Mouse (Mus musculus): ENCODE results near the gene Romo1. TPM values are rescaled to one million over a fixed set of nuclear protein-coding genes. Genes with fewer than 3 reads are reported as not detected.
"Not testable (repeated sequence)": the region's sequence is repeated elsewhere in the genome, so short reads cannot be mapped to it uniquely, and the experiment has no call there.

Romo1 gene
- polyA plus RNA-seq (2012; rRNA removed): 172 and 173 TPM in 2 replicates

DNA sequence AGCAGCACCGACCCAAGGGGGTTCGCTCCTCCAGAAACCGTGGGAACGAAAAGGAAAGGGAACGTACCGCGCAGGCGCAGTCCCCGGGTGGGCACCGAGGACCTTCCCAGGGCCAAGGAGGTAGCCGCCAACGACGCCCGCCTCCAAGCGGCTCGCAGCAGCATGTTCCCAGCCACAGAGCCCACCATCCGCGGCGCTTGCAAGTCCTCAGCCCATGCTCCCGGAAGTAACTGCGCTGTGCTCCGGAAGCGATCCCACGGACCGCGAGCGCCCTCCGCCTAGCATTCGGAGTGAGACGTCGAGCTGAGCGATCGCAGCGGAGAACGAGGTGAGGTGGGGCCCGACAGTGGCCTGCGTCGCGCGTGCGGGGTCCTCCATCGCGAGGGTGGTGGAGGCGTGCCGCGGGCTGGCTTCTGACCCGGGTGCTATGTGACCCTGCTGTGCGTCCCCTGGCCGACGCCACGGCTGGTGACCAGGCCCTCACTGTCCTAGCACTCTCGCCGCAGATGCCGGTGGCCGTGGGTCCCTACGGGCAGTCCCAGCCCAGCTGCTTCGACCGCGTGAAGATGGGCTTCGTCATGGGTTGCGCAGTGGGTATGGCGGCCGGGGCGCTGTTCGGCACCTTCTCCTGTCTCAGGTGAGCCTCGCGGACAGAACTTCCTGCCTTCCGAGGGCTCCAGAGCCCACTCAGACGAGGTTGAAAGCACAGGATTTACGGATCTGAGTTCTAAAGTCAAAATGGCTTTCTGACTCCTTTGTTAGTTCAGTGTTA lies at the start of gene Romo1, which contains the start of gene Nfs1:
TSS of gene Romo1 (plus strand) at position 87 of the 772 bp plus-strand sequence.
TSS of gene Nfs1 (minus strand) at position 234 of the 772 bp plus-strand sequence.
- WGBS: under 1% methylated on average over 69 of the region's 70 CpGs
- DNase-seq (ENCODE audit: low read depth, low spot score): peak; percentile 56

DNA sequence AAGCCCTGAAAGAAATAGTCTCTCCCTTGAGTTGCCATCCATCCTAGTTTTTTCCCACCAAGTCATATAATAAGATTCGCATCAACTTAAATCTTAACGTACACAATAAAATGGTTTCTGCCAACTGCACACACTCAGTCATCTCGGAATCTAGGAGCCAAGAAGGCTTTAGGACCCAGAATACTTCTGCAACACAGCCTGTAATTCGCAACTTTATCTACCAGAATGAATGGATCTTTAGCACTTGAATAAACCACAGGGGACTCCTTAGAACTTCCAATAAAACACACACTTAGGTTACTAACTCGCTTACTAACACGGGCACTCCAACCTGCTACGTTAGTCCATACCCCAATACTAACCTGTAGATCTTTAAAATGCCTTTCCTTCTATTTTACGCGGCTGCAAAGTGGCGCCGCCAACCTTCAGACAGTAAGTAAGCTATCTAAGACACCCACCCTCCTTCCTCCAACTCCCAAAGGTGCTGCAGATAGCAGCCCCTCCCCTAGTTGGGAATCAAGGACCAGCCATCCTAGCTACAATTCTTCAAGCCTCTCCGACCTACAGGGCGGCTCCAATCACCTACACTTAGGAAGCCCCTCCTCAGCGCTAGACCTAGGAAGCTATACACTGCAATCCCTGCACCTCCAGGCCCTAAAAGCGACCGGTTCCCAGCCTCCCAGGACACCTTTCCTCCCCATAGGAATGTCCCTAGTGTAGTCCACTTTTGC lies 33.0 kb upstream of the Romo1 start:
- DNase-seq (ENCODE audit: low read depth, low spot score): no peak
- under 1% methylated on average over 16 of the region's 16 CpGs for WGBS

GRCm38 (mm10) chr2:156111358-156112079 lies 32.3 kb upstream of the Romo1 start, which contains the start of the genes Cpne1 and Rbm12:
Gene Cpne1 (minus strand): TSS chr2:156111965.
Gene Rbm12 (minus strand): TSS chr2:156111978.
- WGBS: under 1% methylated on average over 74 of the region's 74 CpGs

DNA sequence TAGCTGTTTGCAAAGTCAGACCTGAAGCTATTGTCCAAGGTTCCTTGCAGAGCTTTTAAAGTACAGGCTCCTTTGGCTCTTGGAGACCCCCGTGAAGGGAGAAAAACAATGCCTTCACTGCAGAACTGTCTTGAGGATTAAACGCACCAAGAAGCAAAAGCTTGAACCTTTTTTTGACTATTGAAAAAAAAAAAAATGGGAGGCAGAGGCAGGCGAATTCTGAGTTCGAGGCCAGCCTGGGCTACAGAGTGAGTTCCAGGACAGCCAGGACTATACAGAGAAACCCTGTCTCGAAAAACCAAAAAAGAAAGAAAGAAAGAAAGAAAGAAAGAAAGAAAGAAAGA lies 31.8 kb upstream of the Romo1 start:
- 13% methylated on average over 5 of the region's 5 CpGs for whole genome bisulfite sequencing
- not testable (repeated sequence) for DNase-seq (ENCODE audit: low read depth, low spot score)

More at GRCm38 (mm10) chr2:156111358-156112079, 32.3 kb upstream of the Romo1 start, which contains the start of the genes Cpne1 and Rbm12:
- peak; percentile 61 for DNase-seq (ENCODE audit: low read depth, low spot score)

DNA sequence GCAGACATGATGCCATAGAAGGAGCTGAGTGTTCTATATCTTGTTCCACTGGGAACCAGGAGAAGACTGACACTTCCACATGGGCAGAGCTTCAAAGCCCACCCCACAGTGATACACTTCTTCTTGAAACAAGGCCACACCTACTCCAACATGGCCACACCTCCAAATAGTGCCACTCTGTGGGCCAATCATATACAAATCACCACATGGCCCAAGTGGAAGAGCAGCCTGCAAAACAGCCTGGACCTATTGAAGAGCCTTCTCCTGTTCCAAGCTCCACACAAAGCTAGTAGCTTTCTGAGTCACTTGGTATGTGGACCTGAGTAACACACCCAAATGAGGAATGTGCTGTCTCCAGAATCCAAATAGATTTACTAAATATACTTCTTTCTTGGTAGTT lies 24.3 kb upstream of the Romo1 start:
- no peak for DNase-seq (ENCODE audit: low read depth, low spot score)

DNA sequence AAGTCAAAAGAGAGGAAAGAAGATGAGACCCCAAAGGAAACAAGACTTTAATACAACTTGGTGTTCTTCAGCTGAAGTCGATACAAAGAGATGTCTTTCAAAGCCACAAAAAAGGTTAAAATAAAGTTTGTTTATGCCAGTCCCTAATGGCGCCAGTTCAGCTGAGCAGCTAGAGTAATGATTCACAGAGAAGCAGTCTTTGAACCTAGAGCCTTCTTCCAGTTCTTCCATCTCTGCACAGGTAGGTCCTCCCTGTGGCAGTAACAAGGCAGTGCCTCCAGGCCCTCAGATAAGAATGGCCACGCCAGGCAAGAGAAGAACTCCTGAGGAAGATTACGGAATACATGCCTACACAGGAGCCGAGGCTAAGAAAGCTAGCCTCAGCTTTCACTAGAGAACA lies 20.1 kb upstream of the Romo1 start:
- 91% methylated on average over 5 of the region's 5 CpGs for WGBS

DNA sequence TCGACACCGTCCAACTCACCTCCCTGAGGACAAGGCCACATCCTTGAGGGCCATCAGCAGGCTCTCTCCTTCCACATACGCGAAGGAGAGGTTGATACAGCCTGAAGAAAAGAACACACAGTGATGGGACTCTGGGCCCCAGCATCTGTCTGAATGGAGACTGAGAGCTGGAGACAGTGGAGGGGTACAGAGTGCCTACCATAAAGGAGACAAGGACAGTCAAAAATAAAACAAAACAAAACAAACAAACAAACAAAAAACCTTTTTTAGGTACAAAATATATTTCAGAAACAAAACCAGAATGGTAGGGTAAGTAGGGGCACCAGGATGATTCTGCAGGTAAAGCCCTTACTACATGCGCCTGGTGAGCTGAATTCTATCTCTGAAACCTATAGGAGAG lies 16.8 kb upstream of the Romo1 start, which contains the start of gene Gm28036:
TSS of gene Gm28036 (minus strand) at position 101 of the 400 bp plus-strand sequence.
- WGBS: 96% methylated on average over 5 of the region's 5 CpGs

More for the DNA sequence above, 20.1 kb upstream of the Romo1 start:
- DNase-seq (ENCODE audit: low read depth, low spot score): no peak

DNA sequence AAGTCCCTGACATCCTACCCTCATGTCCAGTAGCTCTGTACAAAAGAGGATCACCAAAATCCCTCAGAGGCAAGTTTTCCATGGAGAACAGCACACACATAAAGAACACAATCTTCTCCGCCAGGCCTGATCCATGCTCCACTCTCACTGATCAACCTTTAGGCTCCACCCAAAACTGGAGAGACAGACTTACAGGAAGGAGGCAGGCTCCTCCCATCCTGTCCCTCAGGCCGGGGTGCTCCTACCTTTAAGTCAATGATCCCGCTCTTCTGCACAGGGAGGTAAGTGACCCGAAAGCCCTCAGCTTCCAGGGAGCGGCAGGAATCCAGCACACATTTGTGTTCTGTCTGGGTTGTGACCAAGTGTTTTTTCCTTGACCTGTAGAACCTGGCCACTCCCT lies 9.7 kb upstream of the Romo1 start:
- 90% methylated on average over 5 of the region's 5 CpGs for WGBS

More for the DNA sequence above, 16.8 kb upstream of the Romo1 start, which contains the start of gene Gm28036:
- DNase-seq (ENCODE audit: low read depth, low spot score): no peak

GRCm38 (mm10) chr2:156135695-156136094 lies 8.1 kb upstream of the Romo1 start:
- 89% methylated on average over 6 of the region's 6 CpGs for WGBS
- DNase-seq (ENCODE audit: low read depth, low spot score): no peak

More for the DNA sequence above, 9.7 kb upstream of the Romo1 start:
- no peak for DNase-seq (ENCODE audit: low read depth, low spot score)

DNA sequence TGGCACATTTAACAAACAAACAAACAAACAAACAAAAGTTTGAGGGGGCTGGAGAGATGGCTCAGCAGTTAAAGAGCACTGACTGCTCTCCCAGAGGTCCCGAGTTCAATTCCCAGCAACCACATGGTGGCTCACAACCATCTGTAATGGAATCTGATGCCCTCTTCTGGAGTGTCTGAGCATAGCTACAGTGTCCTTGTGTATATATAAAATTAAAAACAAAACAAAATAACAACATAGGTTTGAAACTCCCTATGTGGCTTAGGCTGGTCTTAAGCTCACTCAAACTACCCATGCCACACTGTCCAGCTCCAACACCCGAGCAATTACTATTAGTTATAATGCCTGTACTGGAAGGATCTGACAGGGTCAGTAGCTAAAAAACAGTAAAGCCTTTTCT lies 1.0 kb upstream of the Romo1 start:
- WGBS: 86% methylated on average over 2 of the region's 2 CpGs
- no peak for DNase-seq (ENCODE audit: low read depth, low spot score)

- 2% methylated on average over 16 of the region's 16 CpGs for WGBS
- DNase-seq (ENCODE audit: low read depth, low spot score): no peak
Observed at GRCm38 (mm10) chr2:156143367-156143766, 472 bp upstream of the Romo1 start.

DNA sequence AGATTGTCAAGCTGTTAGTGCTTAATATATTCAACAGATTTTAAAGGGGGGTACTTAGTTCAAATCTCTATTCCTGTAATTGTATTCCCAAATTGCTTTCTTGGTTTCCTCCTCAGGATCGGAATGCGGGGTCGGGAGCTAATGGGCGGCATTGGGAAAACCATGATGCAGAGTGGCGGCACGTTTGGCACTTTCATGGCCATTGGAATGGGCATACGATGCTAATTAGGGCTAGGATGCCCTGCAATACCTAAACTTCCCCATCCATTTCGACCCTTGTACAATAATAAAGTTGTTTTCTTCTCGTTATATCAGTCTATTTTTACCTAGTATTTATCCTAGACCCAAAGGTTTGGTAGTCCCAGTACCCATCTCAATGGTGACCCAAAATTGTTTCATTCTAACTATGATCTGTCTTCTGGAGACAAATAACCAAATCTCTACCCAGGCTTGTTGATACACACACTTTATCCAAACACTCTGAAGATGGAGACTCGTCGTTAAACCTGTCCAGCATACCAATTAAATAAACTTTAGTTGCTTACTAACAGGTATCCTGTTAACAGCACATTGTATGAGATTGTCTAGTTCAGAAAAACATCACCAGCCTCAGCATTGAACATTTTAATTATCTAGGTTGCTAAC lies 1.8 kb downstream of the Romo1 start:
- 41% methylated on average over 11 of the region's 11 CpGs for WGBS
- no peak for DNase-seq (ENCODE audit: low read depth, low spot score)

DNA sequence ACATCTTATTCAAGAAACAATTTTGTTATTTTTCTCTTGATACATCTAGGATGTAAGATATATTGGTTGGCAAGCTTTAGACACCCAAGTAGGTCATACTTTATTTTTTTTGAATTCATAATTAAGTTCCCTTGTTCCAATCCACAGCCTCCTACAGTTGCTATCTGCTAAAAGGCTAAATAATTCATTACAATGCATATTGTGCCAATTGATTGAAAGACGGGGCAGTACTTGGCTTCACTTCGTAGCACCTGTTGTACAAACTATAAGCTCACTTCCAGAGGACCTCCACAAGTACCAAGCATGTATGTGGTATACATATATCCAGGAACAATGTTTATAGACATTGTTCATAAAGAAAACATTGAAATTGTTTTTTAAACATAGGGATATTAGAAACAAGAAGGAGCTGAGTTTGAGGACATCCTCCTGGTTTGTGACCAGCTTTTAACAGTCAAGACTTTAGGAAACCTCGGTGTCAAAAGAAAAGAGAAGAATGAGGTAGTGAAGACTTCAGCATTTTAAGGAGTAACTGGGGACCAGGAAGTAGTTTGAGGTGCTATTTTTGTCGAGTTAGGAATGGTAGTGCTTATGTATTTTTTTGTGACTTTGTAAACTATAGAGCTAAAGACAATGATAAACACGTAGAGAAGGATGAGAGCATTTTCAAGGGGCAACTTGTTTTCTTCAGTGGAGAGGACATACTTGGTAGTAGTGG lies 2.6 kb downstream of the Romo1 start:
- no peak for DNase-seq (ENCODE audit: low read depth, low spot score)
- 50% methylated on average over 5 of the region's 5 CpGs for WGBS

DNA sequence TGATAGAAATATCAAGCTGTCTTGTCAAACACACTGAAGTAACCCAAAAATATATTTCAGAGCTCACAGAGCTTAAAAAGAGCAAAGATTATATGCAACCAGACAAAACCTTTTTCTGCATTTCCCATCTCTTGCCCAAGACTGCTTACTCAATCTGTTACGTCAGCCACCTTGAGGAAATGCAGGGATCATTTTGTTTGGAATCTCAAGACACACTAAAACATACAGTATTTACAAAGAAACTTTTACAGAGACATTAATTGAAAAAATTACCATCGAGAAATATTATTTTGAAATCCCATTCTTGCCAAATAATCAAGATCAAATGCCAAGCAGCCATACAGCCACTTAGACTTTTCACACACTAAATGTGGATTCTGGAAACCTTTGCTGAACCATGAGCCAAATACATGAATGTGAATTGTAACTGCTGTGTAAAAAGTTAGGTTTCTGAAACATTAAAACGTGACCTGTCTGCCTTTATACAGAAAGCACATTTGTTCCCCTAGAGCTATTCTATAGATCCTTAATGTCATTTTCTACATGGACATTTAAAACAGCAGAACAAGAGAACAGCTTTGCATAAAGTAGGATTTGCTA lies 3.6 kb downstream of the Romo1 start:
- no peak for DNase-seq (ENCODE audit: low read depth, low spot score)
- WGBS: 75% methylated on average over 3 of the region's 3 CpGs

- no peak for DNase-seq (ENCODE audit: low read depth, low spot score)
Observed at GRCm38 (mm10) chr2:156151538-156151937, 7.7 kb downstream of the Romo1 start.

GRCm38 (mm10) chr2:156165478-156165877 lies 21.6 kb downstream of the Romo1 start:
- 98% methylated on average over 1 of the region's 1 CpGs for WGBS
- no peak for DNase-seq (ENCODE audit: low read depth, low spot score)

- WGBS: 92% methylated on average over 5 of the region's 5 CpGs
Observed at GRCm38 (mm10) chr2:156166557-156166956, 22.7 kb downstream of the Romo1 start.

GRCm38 (mm10) chr2:156177079-156177478 lies 33.2 kb downstream of the Romo1 start:
- no peak for DNase-seq (ENCODE audit: low read depth, low spot score)
- WGBS: 51% methylated on average over 6 of the region's 6 CpGs

More at GRCm38 (mm10) chr2:156166557-156166956, 22.7 kb downstream of the Romo1 start:
- no peak for DNase-seq (ENCODE audit: low read depth, low spot score)

Data from large intestine, adult 2 months (tissue).